Mouse (Mus musculus) lung, postnatal 36 days (tissue): Measurements from ENCODE around the gene Plekha6.
A peak's percentile ranks its signal among the peaks of the same experiment; 100 is the strongest.

ENCODE experiments used
- DNase-seq: peaks from one replicate; pipeline ENCODE4 v3.0.0; 2022; ENCODE audit warnings: mixed read lengths

Plekha6 gene

GRCm38 (mm10) chr1:133183141-133183925 is 19.3 kb downstream of the Plekha6 start:
- no peak for DNase-seq

DNA sequence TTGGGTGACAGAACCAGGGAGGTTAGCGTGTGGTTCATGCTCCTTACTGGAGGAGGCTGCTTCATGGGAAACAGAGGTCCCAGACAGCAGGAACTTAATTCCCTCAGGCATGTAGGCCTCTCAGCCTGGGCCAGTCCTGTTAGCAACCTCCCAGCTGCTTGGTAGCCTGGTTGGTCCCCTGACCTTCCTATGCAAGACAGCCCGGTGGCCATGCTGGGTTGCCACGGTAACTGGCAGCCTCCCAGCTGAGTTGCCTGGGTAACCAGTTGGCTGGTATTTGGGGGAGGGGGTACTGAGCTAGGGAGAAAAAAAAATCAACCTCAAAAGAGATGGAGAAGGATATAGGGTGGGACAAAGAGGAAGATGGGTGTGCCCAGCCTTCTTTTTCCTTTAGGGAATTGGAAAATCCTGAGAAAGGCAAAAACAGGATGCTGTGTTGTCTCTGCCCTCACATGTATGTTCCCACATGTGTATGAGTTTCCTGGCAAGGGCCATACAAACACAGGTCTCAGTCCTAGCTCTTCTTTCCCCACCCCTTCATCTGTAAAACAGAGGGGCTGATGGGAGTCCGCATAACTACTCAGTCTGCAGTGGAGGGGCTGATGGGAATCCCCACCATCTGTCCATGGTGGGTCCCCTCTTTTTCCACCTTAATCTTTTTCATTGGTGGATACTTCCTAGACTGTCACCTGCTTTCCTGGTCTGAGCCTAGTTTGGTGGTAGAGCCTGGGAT is 24.1 kb downstream of the Plekha6 start:
- DNase-seq = no peak

- peak; percentile 66 for DNase-seq
These were observed 24.7 kb downstream of the Plekha6 start for GRCm38 (mm10) chr1:133188719-133189118.

DNA sequence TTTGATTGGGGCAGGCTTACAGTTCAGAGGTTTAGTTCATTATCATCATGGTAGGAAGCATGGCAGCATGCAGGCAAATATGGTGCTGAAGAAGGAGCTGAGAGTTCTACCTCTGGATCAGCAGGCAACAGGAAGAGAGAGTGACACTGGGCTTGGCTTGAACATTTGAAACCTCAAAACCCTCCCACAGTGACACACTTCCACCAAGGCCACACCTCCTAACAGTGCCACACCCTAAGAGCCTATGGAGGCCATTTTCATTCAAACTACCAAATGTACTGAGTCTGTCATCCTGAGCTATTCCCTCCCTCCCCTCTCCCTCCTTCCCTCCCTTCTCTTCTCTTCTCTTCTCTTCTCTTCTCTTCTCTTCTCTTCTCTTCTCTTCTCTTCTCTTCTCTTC is 25.5 kb downstream of the Plekha6 start:
- DNase-seq = no peak

DNA sequence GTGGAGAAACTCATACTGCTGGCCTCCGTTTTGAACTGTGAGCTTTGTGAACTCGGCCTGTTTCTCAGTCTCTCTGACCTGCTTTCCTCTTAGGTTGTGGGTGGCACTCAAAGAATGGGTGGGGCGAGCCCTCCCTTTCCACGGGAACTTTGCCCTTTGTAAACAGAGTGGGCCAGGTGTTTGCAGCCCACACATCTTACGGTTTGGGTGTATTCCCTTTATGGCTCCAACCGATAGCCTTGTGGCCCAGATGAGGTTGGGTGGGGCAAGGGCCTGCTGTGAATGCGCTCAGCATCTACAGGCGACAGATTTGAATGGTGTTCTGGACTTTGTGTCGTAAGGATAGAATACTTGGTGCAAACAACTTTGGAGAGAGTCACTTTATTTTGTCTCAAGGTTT is 26.5 kb downstream of the Plekha6 start:
- no peak for DNase-seq

DNA sequence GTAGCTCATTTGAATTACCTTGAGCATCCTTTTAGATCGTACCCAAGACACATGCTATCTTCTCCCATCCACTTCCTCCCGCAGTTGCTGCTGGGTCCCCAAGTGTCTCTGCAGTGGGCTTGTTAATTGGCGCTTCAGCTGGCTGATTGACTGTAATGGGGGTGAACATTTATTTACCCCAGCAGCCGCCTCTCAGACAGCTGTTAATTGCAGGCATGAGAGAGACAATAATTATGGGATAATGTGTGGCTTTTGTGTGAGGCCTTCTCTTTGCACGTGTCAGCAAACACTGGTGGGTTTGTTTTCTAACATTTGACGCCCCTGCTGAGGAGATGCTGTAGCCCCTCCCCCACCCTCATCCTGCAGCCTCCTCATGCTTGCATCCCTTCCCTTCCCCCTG is 32.2 kb downstream of the Plekha6 start:
- no peak for DNase-seq

DNA sequence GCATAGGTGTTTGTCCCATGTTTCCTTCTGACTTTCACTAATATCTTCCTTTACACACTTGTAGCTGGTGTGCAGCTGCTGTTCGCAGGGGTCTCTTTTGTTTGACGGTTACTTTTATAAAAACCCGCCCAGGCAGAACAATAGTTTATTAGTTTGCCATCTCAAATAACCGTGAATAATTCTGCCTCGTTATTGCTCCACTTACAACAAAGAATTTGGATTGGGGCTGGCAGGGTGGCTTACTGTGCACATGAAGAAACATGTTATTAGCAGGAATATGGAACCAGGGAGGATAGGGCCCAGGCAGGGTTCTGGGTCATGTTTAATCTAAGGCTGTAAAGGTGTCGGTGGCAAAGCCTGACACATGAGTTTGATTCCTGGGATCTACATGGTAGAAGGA is 33.3 kb downstream of the Plekha6 start:
- no peak for DNase-seq

- DNase-seq = no peak
These were observed 35.7 kb downstream of the Plekha6 start for GRCm38 (mm10) chr1:133199706-133200105.

DNA sequence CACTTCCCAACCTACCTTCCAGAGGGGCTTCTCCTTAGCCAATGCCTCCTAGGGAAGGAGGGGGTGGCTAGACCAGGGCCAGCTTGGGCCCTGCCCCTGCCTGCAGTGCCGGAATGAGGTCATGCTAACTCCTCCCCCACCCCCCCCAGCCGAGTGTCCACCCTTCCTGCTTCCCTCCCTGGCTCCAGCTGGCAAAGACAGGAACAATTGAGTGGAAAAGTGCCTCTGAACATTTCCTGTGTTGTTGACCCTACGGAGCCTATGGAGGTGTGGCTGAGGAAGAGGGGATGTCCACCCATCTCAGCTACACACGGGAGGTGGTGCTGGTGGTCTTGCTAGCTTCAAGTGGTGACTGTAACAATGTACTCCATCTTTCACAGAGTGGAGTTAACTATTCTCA is 37.5 kb downstream of the Plekha6 start:
- peak; percentile 57 for DNase-seq

DNA sequence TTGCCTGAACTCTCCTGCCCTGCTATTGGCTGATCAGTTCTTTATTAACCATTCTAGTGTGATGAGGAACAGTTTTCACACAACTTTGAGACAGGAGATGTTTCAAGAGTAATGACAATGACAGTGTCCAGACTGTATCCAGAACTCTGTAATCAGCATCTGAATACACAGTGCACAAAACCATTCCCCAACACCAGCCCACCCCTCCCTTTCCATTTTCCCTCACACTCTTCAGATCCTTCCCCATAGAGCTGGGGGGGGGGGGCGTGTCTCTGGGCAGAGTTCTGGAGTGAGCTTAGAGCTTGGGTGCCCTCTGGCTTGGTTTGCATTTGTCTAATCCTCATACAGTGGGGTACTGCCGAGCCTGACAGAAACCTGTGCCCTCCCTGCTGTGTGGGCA is 39.7 kb downstream of the Plekha6 start:
- no peak for DNase-seq

- DNase-seq = peak; percentile 79
These were observed 40.4 kb downstream of the Plekha6 start for GRCm38 (mm10) chr1:133204341-133204849.

- DNase-seq = peak; percentile 63
These were observed 41.0 kb downstream of the Plekha6 start for GRCm38 (mm10) chr1:133204985-133205384.

- DNase-seq = no peak
These were observed 44.2 kb downstream of the Plekha6 start for GRCm38 (mm10) chr1:133208086-133208815.

- no peak for DNase-seq
These were observed 45.0 kb downstream of the Plekha6 start for GRCm38 (mm10) chr1:133209036-133209435.

GRCm38 (mm10) chr1:133209482-133209881 is 45.5 kb downstream of the Plekha6 start:
- no peak for DNase-seq

DNA sequence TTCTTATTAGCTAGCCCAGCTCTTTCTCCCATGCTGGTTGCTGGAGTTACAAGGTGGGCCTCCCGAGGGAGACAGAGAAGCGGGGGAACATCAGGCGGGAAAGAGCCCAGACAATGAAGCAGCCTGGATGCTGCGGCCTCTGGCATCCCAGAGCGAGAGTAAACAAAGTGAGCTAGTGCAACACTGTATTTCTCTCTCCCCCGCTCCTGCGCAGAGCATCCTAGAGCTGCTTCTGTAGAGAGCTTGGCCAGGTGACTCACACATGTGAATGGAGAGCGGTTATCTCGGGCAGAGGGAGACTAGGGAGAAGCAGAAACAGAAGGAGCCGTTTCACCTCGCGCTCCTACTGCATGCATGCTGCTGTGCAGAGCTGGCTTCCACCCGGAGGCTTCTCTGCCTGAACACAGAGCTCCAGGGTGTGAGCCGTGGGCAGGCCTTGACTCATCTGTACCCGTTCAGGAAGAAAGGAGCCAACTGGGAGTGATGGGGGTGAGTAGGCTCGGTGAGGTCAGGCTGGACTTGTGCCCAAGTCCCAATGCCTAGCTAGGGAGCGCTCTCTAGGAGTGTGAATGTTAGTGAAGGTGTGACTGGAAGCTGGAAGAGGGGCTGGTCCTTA is 46.0 kb downstream of the Plekha6 start:
- DNase-seq = no peak

DNA sequence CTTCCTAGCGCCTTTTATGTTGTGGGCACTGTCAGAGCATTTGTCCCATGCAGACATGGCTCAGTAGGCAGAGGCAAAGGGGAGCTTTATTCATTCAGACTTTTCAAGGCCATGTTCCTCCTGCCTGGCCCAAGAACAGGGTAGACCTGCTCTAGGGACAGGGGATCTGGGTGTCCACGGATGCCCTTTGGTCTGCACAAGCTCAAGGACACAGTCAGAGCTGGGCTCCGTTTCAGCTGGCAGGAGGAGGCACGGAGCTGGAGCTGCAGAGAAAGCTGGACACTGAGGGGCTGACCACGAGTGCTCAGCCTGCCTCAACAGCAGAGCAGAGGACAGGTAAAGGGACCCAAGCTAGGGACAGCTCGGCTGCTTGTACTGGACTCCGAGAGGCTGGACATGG is 46.8 kb downstream of the Plekha6 start:
- DNase-seq = no peak

DNA sequence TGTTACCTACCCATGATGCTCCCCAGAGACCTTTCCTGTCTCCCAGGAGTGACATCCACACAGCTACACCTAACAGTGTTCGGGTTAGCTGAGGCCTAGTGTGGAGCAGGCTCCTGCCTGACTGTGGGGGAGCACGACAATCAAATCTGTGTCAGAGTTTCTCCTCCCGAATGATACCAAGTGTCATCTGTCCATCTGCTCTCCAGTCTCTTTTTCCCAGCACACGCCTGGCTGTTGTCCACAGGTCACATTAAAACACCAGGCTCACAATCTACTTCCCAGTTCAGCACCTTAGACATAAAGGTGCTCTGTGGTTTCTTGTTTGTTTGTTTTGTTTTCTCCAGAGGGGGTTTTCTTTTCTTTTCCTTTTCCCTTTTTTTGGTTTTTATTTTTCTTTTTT is 48.3 kb downstream of the Plekha6 start:
- DNase-seq = no peak

DNA sequence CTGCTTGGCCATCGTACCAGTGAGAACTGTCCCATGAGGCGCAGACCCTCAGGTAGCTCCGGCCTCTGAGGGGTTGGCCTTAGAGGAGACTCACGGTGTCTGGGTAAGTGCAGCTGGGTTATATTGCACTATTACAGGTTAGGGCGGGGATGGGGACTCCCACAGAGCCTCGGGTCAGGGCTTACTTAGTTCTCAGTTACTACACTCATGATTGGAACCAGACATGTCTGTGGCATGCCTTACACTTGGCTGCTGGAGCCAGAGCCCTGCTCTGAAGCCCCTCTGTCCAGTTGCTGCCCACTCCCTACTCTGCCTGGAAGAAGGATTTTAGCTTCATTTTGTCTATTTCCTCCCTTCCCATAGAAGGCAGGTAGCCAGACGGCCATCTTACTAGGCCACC is 49.1 kb downstream of the Plekha6 start:
- no peak for DNase-seq

GRCm38 (mm10) chr1:133213901-133214300 is 49.9 kb downstream of the Plekha6 start:
- no peak for DNase-seq

DNA sequence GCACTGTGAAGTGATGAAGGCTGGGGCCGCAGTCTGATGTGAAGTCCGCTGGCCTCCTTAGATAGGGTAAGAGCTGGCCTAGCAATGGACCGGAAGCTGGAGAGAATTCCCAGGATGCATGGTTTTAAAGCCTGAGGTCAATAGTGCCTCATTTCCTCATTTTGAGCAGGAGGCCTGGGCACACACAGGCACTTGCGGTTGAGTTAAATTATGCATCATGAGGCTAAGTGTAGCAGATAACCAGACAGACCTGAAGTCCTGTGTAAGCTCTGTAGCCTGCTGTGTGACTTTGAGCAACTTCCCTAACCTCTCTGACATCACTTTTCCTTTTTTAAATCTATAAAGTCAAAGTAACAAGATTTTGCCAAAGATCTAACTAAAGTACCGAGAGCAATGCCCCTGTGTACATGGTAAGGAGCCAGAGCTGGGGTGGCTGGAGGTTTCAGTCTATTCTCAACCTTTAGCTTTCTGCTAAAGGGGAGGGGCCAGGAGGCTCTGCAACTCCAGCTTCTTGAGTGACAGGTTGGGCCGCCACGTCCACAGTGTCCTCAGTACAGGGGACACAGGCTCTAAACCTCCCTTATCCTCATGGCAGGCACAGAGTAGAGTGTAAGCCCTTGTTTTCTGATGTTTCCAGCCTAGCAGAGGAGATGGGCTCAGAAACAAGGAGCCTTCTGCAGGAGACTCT is 50.8 kb downstream of the Plekha6 start:
- DNase-seq = no peak

- no peak for DNase-seq
These were observed 51.3 kb downstream of the Plekha6 start for GRCm38 (mm10) chr1:133215360-133215700.

- DNase-seq = no peak
These were observed 51.7 kb downstream of the Plekha6 start for GRCm38 (mm10) chr1:133215753-133216152.
